Mouse (Mus musculus) thymus, adult 18-20 months (tissue): ENCODE data around the gene Chadl.
A peak's percentile ranks its signal among the peaks of the same experiment; 100 is the strongest.
"Not testable (repeated sequence)": the region's sequence is repeated elsewhere in the genome, so short reads cannot be mapped to it uniquely, and the experiment has no call there.

ENCODE experiments used
- DNase-seq, 2 experiments: peaks; one replicate each; pipeline ENCODE4 v3.0.0; 2022; ENCODE audit warnings: mixed read lengths in 2 of 2

Chadl gene

GRCm38 (mm10) chr15:81697175-81697574 lies at the start of gene Chadl:
Gene Chadl (minus strand): TSS chr15:81697287.
- DNase-seq: no peak

- DNase-seq: peak; percentile 59 to 63
Observed at GRCm38 (mm10) chr15:81745601-81746114, 48.6 kb upstream of the Chadl start.

- peak; percentile 44 to 57 for DNase-seq
Observed at GRCm38 (mm10) chr15:81744992-81745600, 48.0 kb upstream of the Chadl start, which contains the start of the genes Zc3h7b and Rangap1. Gene Zc3h7b (plus strand): TSS chr15:81745057. Gene Rangap1 (minus strand): TSS chr15:81745530.

- DNase-seq: not testable (repeated sequence)
Observed at GRCm38 (mm10) chr15:81742368-81742767, 45.3 kb upstream of the Chadl start.

GRCm38 (mm10) chr15:81739924-81740323 lies 42.8 kb upstream of the Chadl start:
- DNase-seq: no peak

GRCm38 (mm10) chr15:81739296-81739695 lies 42.2 kb upstream of the Chadl start:
- DNase-seq: no peak

GRCm38 (mm10) chr15:81735075-81735474 lies 38.0 kb upstream of the Chadl start:
- no peak for DNase-seq

- DNase-seq: peak; percentile 98
Observed at GRCm38 (mm10) chr15:81729792-81730635, 32.9 kb upstream of the Chadl start.

- DNase-seq: peak in 1 of 2 experiments; percentile 25
Observed at GRCm38 (mm10) chr15:81729241-81729791, 32.2 kb upstream of the Chadl start.

GRCm38 (mm10) chr15:81725965-81726364 lies 28.9 kb upstream of the Chadl start:
- DNase-seq: no peak

- no peak for DNase-seq
Observed at GRCm38 (mm10) chr15:81723653-81724052, 26.6 kb upstream of the Chadl start.

- DNase-seq: no peak
Observed at GRCm38 (mm10) chr15:81722361-81722760, 25.3 kb upstream of the Chadl start.

- no peak for DNase-seq
Observed at GRCm38 (mm10) chr15:81719139-81719531, 22.0 kb upstream of the Chadl start.

GRCm38 (mm10) chr15:81718336-81719138 lies 21.4 kb upstream of the Chadl start:
- DNase-seq: no peak

GRCm38 (mm10) chr15:81713742-81714141 lies 16.7 kb upstream of the Chadl start:
- DNase-seq: no peak

GRCm38 (mm10) chr15:81710801-81711200 lies 13.7 kb upstream of the Chadl start:
- no peak for DNase-seq

- DNase-seq: no peak
Observed at GRCm38 (mm10) chr15:81709686-81710085, 12.6 kb upstream of the Chadl start.

- no peak for DNase-seq
Observed at GRCm38 (mm10) chr15:81708991-81709390, 11.9 kb upstream of the Chadl start.

GRCm38 (mm10) chr15:81703094-81703489 lies 6.0 kb upstream of the Chadl start:
- DNase-seq: no peak

- no peak for DNase-seq
Observed at GRCm38 (mm10) chr15:81702306-81703093, 5.4 kb upstream of the Chadl start.

GRCm38 (mm10) chr15:81701350-81701749 lies 4.3 kb upstream of the Chadl start:
- DNase-seq: not testable (repeated sequence)

- DNase-seq: no peak
Observed at GRCm38 (mm10) chr15:81700601-81701000, 3.5 kb upstream of the Chadl start.
